Mouse (Mus musculus): ENCODE measurements around the gene Il3ra.

Gene Il3ra

DNA sequence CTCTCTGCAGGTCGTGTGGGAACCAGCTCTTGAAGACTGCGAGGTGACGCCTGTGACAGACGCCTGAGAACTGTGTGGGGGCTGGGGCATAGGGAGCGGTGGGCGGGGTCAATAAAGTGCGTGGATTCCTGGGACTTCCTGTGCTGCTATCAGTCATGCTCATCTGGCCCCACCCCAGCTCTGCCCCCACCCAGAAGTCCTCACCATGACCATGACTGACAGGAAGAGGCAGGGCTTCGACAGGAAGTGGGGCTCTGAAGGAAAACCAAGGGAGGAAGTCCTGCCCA lies 9.2 kb downstream of the Il3ra start:
- no peak for DNase-seq

DNA sequence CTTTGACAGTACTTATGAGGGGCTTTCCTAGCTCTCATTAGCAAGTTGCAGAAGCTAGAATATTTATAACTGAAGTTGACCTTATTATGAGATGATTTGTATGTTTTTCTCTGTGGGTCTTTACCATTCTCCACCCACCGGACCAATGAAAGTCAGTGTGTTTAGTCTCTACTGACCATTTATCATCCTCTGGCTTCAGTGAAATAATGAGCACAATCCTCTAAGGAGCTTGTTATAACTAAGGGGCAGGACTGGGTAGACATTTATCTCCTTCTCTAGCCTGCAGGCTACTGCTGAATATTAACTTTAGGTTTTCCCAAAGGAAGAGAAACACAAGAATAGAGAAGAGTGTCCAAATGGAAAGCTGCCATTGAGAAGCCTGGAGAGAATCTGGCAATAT lies 49.5 kb downstream of the Il3ra start:
- no peak for DNase-seq

DNA sequence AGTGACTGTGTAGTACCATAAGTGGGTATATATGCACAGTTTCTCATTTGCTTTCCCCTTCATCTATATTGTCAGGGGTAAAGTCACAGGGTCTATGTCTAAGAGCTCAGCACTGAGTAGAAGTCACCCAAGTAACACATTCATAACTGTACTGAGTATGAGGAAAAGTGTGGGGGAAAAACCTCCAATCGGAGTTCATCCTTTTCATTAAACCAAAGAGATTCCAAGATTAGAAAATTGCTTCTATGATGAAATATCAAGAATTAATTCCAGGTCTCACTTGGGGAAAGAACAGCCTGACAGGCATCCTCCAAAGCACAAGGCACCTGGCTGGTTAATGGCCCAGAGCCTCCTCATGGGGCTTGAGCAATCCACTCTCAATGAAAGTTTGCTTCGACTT lies 54.9 kb downstream of the Il3ra start, which contains the start of gene Olfr721-ps1:
Gene Olfr721-ps1 (plus strand): TSS at position 301 of the 400 bp plus-strand sequence.
- no peak for DNase-seq
